Mouse (Mus musculus) CH12.LX (cell line): ENCODE measurements around the gene Mocs1. TPM values are rescaled to one million over a fixed set of nuclear protein-coding genes. Genes with fewer than 3 reads are reported as not detected.

Experiments
- DNase-seq: peaks from one replicate; pipeline ENCODE4 v3.0.0-alpha.2; 2013; ENCODE audit errors: extremely low read depth
- H3K27ac ChIP-seq: 2 replicates; pipeline ENCODE4 v1.5.1; 2012; ENCODE audit warnings: low read depth, mild to moderate bottlenecking, control low read depth, moderate library complexity; ENCODE audit not compliant: insufficient read depth
- H3K27me3 ChIP-seq: replicated peaks from 2 replicates; pipeline ENCODE3; 2012; ENCODE audit warnings: inconsistent platforms
- H3K36me3 ChIP-seq, 2 experiments: replicated peaks in 1 of 2; 2 replicates each; pipeline versions ENCODE3 to v1.6.1; 2012; ENCODE audit warnings: inconsistent platforms in 1 of 2, low read length in 1 of 2, mild to moderate bottlenecking in 1 of 2, mixed read lengths in 1 of 2, moderate library complexity in 1 of 2; ENCODE audit not compliant: control insufficient read depth in 1 of 2, insufficient read depth in 1 of 2
- H3K4me1 ChIP-seq, 2 experiments: 2 replicates each; pipeline ENCODE4 v1.6.1; 2012; ENCODE audit warnings: inconsistent platforms in 1 of 2, moderate library complexity in 1 of 2; ENCODE audit not compliant: insufficient read depth in 2 of 2, control insufficient read depth in 1 of 2
- H3K4me2 ChIP-seq: 2 replicates; pipeline ENCODE4 v1.6.1; 2012; ENCODE audit warnings: low read depth, mild to moderate bottlenecking, control low read depth; ENCODE audit not compliant: poor library complexity, insufficient read depth, severe bottlenecking
- H3K4me3 ChIP-seq, 3 experiments: fragments of 150-350 bp in 1 of 3; sonication (generic) in 1 of 3; replicated peaks in 1 of 3; 2 replicates each; pipeline versions ENCODE3 to v1.5.1; 2011 to 2012; ENCODE audit warnings: low read depth in 2 of 3, low read length in 2 of 3, mild to moderate bottlenecking in 2 of 3, moderate library complexity in 2 of 3, control low read depth in 1 of 3, improper control_type of control experiment in 1 of 3, inconsistent platforms in 1 of 3, mixed read lengths in 1 of 3; ENCODE audit not compliant: poor library complexity in 1 of 3
- H3K79me2 ChIP-seq: replicated peaks from 2 replicates; pipeline ENCODE4 v1.6.1; 2012; ENCODE audit warnings: mild to moderate bottlenecking, moderate library complexity; ENCODE audit not compliant: control insufficient read depth, poor library complexity, insufficient read depth, severe bottlenecking; ENCODE audit errors: extremely low read depth
- H3K9ac ChIP-seq: 2 replicates; pipeline ENCODE4 v1.6.1; 2012; ENCODE audit warnings: low read depth, mild to moderate bottlenecking, control low read depth, moderate library complexity; ENCODE audit not compliant: insufficient read depth
- H3K9me3 ChIP-seq: replicated peaks from 2 replicates; pipeline ENCODE3; 2012; ENCODE audit warnings: low read length, inconsistent platforms, mixed read lengths
- BHLHE40 ChIP-seq: IDR thresholded peaks from 2 replicates; pipeline ENCODE4 v1.6.1; 2011; ENCODE audit warnings: mild to moderate bottlenecking, low read depth, low read length, improper control_type of control experiment
- CHD1 ChIP-seq: IDR thresholded peaks from 2 replicates; pipeline ENCODE4 v1.6.1; 2012; ENCODE audit warnings: low read depth, low read length, improper control_type of control experiment, inconsistent platforms
- CHD2 ChIP-seq: IDR thresholded peaks from 2 replicates; pipeline ENCODE4 v1.6.1; 2011; ENCODE audit warnings: low read length, improper control_type of control experiment
- ELF1 ChIP-seq: IDR thresholded peaks from 2 replicates; pipeline ENCODE4 v1.6.1; 2014; ENCODE audit warnings: low read depth, mild to moderate bottlenecking, inconsistent platforms, low read length, improper control_type of control experiment
- EP300 ChIP-seq: IDR thresholded peaks from 2 replicates; pipeline ENCODE4 v1.6.1; 2011; ENCODE audit warnings: low read length, improper control_type of control experiment
- HCFC1 ChIP-seq: IDR thresholded peaks from 2 replicates; pipeline ENCODE4 v1.6.1; 2012; ENCODE audit warnings: low read depth, mild to moderate bottlenecking, inconsistent platforms, low read length, improper control_type of control experiment
- JUND ChIP-seq: conservative IDR thresholded peaks from 2 replicates; pipeline ENCODE4 v1.6.1; 2011; ENCODE audit warnings: low read depth, low read length, improper control_type of control experiment
- MAX ChIP-seq: IDR thresholded peaks from 2 replicates; pipeline ENCODE4 v1.6.1; 2011; ENCODE audit warnings: low read length, improper control_type of control experiment
- MEF2A ChIP-seq: IDR thresholded peaks from 2 replicates; pipeline ENCODE4 v1.6.1; 2014; ENCODE audit warnings: low read depth, mild to moderate bottlenecking, inconsistent platforms, low read length, improper control_type of control experiment, borderline replicate concordance
- MXI1 ChIP-seq: IDR thresholded peaks from 2 replicates; pipeline ENCODE4 v1.6.1; 2011; ENCODE audit warnings: mild to moderate bottlenecking, low read depth, low read length, improper control_type of control experiment
- MYC ChIP-seq: IDR thresholded peaks from 2 replicates; pipeline ENCODE4 v1.6.1; 2011; ENCODE audit warnings: low read depth, mild to moderate bottlenecking, improper control_type of control experiment, low read length
- NRF1 ChIP-seq: IDR thresholded peaks from 2 replicates; pipeline ENCODE4 v1.6.1; 2014; ENCODE audit warnings: low read depth, mild to moderate bottlenecking, inconsistent platforms, low read length, improper control_type of control experiment, moderate library complexity
- POLR2A ChIP-seq: IDR thresholded peaks from 2 replicates; pipeline ENCODE4 v1.6.1; 2011; ENCODE audit warnings: low read depth, mild to moderate bottlenecking, improper control_type of control experiment, low read length
- RCOR1 ChIP-seq: conservative IDR thresholded peaks from 2 replicates; pipeline ENCODE4 v1.6.1; 2012; ENCODE audit warnings: low read depth, mild to moderate bottlenecking, inconsistent platforms, low read length, improper control_type of control experiment
- SMC3 ChIP-seq: IDR thresholded peaks from 2 replicates; pipeline ENCODE4 v1.6.1; 2011; ENCODE audit warnings: low read depth, low read length, improper control_type of control experiment
- TBP ChIP-seq: conservative IDR thresholded peaks from 2 replicates; pipeline ENCODE4 v1.6.1; 2011; ENCODE audit warnings: low read depth, low read length, improper control_type of control experiment
- UBTF ChIP-seq: IDR thresholded peaks from 2 replicates; pipeline ENCODE4 v1.6.1; 2012; ENCODE audit warnings: low read depth, mild to moderate bottlenecking, inconsistent platforms, low read length, improper control_type of control experiment, moderate library complexity
- USF1 ChIP-seq: IDR thresholded peaks from 2 replicates; pipeline ENCODE4 v1.6.1; 2014; ENCODE audit warnings: low read depth, mild to moderate bottlenecking, inconsistent platforms, low read length, improper control_type of control experiment
- ZKSCAN1 ChIP-seq: IDR thresholded peaks from 2 replicates; pipeline ENCODE4 v1.6.1; 2012; ENCODE audit warnings: low read depth, inconsistent platforms, low read length, improper control_type of control experiment, borderline replicate concordance
- ZMIZ1 ChIP-seq: IDR thresholded peaks from 2 replicates; pipeline ENCODE4 v1.6.1; 2012; ENCODE audit warnings: low read depth, mild to moderate bottlenecking, inconsistent platforms, low read length, improper control_type of control experiment
- ZNF384 ChIP-seq: IDR thresholded peaks from 2 replicates; pipeline ENCODE4 v1.6.1; 2012; ENCODE audit warnings: low read depth, low read length, improper control_type of control experiment, inconsistent platforms
- dilution Hi-C: fragments of 300-500 bp; cut with MboI; formaldehyde crosslinking; loops from 2 replicates; pipeline ENCODE4 v1.14.3; 2020; ENCODE audit warnings: low sequenced_read_pairs; ENCODE audit not compliant: extremely low pct_unique_long_range_greater_than_20kb, extremely low pct_ligation_motif_present
- in situ Hi-C: fragments of 300-500 bp; cut with MboI; formaldehyde crosslinking; loops from 3 replicates; pipeline ENCODE4 v1.14.3; 2019; ENCODE audit warnings: low sequenced_read_pairs, low pct_ligation_motif_present, low pct_unique_long_range_greater_than_20kb, mixed read lengths
- polyA plus RNA-seq: library from polyadenylated mRNA; unstranded; fragments of >175 nt; gene quantifications from 2 replicates; pipeline ENCODE4 v1.2.1, GENCODE M21; 2012; ENCODE audit warnings: low read depth; ENCODE audit not compliant: insufficient read length
- total RNA-seq, 2 experiments: library from RNA; depleted of rRNA; stranded (reverse); fragments of 300-350 nt in 1 of 2; fragments of >200 nt in 1 of 2; gene quantifications; 2 replicates each; pipeline ENCODE4 v1.2.3; 2012 to 2014

Gene Mocs1
- total and polyA plus RNA-seq, 3 experiments: 3.7 to 8.8 (median 7.3) TPM

- Histone ChIP-seq H3K4me1 (no peaks in the 10 kb centered on the region), H3K27ac (no peak overlapping the region), H3K9me3 (no peaks in the 10 kb centered on the region), H3K4me2 (no peak overlapping the region), H3K79me2 (no peaks in the 10 kb centered on the region), H3K4me3 (no peak overlapping the region), H3K36me3 (peaks cover 21 to 54% of the 10 kb centered on the region in 2 experiments), H3K27me3 (no peaks in the 10 kb centered on the region), H3K9ac (no peak overlapping the region)
- dilution Hi-C loops: no loop called here
- no peak for DNase-seq
- in situ Hi-C loops: no loop called here
- no peak for TF ChIP-seq POLR2A
- TF ChIP-seq BHLHE40: no peak
- TF ChIP-seq ZNF384: no peak
- TF ChIP-seq ZKSCAN1: no peak
- no peak for TF ChIP-seq MEF2A
- no peak for TF ChIP-seq ZMIZ1
- no peak for TF ChIP-seq RCOR1
- TF ChIP-seq ELF1: no peak
- no peak for TF ChIP-seq EP300
- TF ChIP-seq MXI1: no peak
- TF ChIP-seq CHD2: no peak
- TF ChIP-seq JUND: no peak
- TF ChIP-seq HCFC1: no peak
- TF ChIP-seq CHD1: no peak
- TF ChIP-seq NRF1: no peak
- TF ChIP-seq MAX: no peak
Measured at GRCm38 (mm10) chr17:49449230-49449608, 21.1 kb downstream of the Mocs1 start.

GRCm38 (mm10) chr17:49450922-49451321, 22.8 kb downstream of the Mocs1 start:
- Histone ChIP-seq H3K9ac (no peak overlapping the region), H3K79me2 (no peaks in the 10 kb centered on the region), H3K9me3 (no peaks in the 10 kb centered on the region), H3K27me3 (no peaks in the 10 kb centered on the region), H3K27ac (no peak overlapping the region), H3K4me2 (no peak overlapping the region), H3K4me3 (no peak overlapping the region), H3K36me3 (peaks cover 28 to 69% of the 10 kb centered on the region in 2 experiments), H3K4me1 (no peaks in the 10 kb centered on the region)
- no peak for DNase-seq
- dilution Hi-C loops (no loop called here), in situ Hi-C loops (no loop called here)
- no peak for TF ChIP-seq SMC3
- no peak for TF ChIP-seq MXI1
- TF ChIP-seq POLR2A: no peak
- no peak for TF ChIP-seq ELF1
- TF ChIP-seq JUND: no peak
- TF ChIP-seq MEF2A: no peak
- no peak for TF ChIP-seq MYC
- TF ChIP-seq TBP: no peak
- TF ChIP-seq UBTF: no peak
- TF ChIP-seq CHD2: no peak
- TF ChIP-seq USF1: no peak
